Mouse (Mus musculus) brain, embryonic 14.5 days (tissue): ENCODE data around the gene Olfr282.

Experiments used
- CTCF ChIP-seq: fragments of 200-500 bp; IDR thresholded peaks from 2 replicates; pipeline ENCODE4 v1.5.1; 2012; ENCODE audit warnings: inconsistent platforms, mild to moderate bottlenecking, moderate library complexity, borderline replicate concordance; ENCODE audit not compliant: insufficient read depth, insufficient read length; ENCODE audit errors: extremely low read depth
- POLR2A ChIP-seq: fragments of 200-500 bp; IDR thresholded peaks from 2 replicates; pipeline ENCODE4 v1.6.1; 2012; ENCODE audit warnings: mild to moderate bottlenecking, inconsistent platforms, borderline replicate concordance; ENCODE audit not compliant: poor library complexity, insufficient read depth, insufficient read length, severe bottlenecking; ENCODE audit errors: extremely low read depth

DNA sequence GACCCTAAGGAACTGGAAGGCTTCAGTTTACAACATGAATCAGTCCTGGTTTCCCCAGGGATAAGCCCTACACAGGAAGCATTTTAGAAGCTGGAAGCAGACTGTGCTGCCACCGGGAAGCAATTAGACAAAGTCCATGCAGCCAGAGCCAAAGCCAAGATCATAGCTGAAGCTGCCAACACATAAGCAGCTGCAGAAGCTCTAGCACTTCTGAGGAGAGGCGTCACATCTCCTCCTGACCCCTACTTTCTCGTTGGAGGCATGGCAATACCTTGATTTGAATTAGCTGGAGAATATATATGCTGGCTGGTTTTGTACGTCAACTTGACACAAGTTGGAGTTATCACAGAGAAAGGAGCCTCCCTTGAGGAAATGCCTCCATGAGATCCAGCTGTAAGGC is 10.1 kb upstream of the Olfr282 start:
- TF ChIP-seq CTCF (no peak), POLR2A (no peak)
